ENCODE assay signal across 9 mouse cellular contexts in the genomic region with DNA sequence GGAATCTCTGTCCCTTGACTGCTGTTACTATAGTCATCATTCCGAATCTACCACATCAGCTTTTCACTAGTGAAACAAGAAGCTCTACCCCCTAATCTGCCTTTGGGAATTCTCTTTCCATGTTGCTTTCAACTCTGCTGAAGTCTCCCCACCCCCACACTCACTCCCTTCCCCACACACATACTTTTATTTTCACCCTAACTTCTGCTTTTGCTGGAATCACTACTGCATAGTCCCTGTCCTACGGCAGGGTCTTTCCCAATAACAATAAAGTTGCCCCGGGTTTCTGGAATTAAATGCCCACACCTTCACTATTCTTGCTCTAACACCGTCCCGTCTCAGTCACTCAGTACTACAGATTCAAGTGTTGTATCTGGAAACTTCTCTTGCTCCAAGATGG. TPM values are rescaled to one million over a fixed set of nuclear protein-coding genes. Genes with fewer than 3 reads are reported as not detected.
DNase-seq lines count a peak whose midpoint lies in the region; ATAC-seq and TF ChIP-seq lines count a peak whose summit lies in the region.
"Had no signal": no experiment of that assay in that cellular context is flagged by ENCODE, and none has a peak within 500 bp of the region (broad histone marks: within the 10 kb centered on the region; RNA-seq: fewer than 3 reads in every experiment).

No protein-coding gene starts in this region.

- no peaks in the 10 kb centered on the region; the same call in 1 of the 2 replicates for H3K9me3 ChIP-seq in heart, postnatal 0 days (replicated peaks; ENCODE audit: control insufficient read depth, low read length)
- H3K9me3 ChIP-seq in embryonic facial prominence, embryonic 12.5 days, result no peaks in the 10 kb centered on the region
- no peaks in the 10 kb centered on the region for H3K9me3 ChIP-seq in intestine, embryonic 15.5 days
- H3K9me3 ChIP-seq in midbrain, embryonic 15.5 days, result no peaks in the 10 kb centered on the region
- H3K9me3 ChIP-seq: G1E had no signal

- TF ChIP-seq CTCF in heart, postnatal 0 days (IDR thresholded peaks at IDR 0.05; ENCODE audit: low read depth), result no peak

- H3K36me3 ChIP-seq in heart, postnatal 0 days (replicated peaks; ENCODE audit: control insufficient read depth, insufficient read depth, low read length), result no peaks in the 10 kb centered on the region
- no peaks in the 10 kb centered on the region for H3K36me3 ChIP-seq in embryonic facial prominence, embryonic 12.5 days
- no peaks in the 10 kb centered on the region for H3K36me3 ChIP-seq in intestine, embryonic 15.5 days
- no peaks in the 10 kb centered on the region for H3K36me3 ChIP-seq in midbrain, embryonic 15.5 days (replicated peaks)
- H3K36me3 ChIP-seq: G1E had no signal

- H3K4me2 ChIP-seq in heart, postnatal 0 days (ENCODE audit: low read depth, low read length), result peak overlapping the region; percentile 51
- H3K4me2 ChIP-seq in embryonic facial prominence, embryonic 12.5 days (replicated peaks), result peak overlapping the region; percentile 49
- peak overlapping the region; percentile 59 for H3K4me2 ChIP-seq in intestine, embryonic 15.5 days (replicated peaks)
- peak overlapping the region; percentile 32 for H3K4me2 ChIP-seq in midbrain, embryonic 15.5 days

- peaks cover 11% of the 10 kb centered on the region; the same call in 1 of the 2 replicates for H3K4me1 ChIP-seq in heart, postnatal 0 days (ENCODE audit: control insufficient read depth, insufficient read depth)
- H3K4me1 ChIP-seq in embryonic facial prominence, embryonic 12.5 days, result peaks cover 23% of the 10 kb centered on the region
- peaks cover 11% of the 10 kb centered on the region for H3K4me1 ChIP-seq in intestine, embryonic 15.5 days (replicated peaks)
- H3K4me1 ChIP-seq in midbrain, embryonic 15.5 days, result peaks cover 11% of the 10 kb centered on the region

- ATAC-seq in heart, postnatal 0 days (ENCODE audit: insufficient read depth, low read depth), result no peak
- no peak for ATAC-seq in embryonic facial prominence, embryonic 12.5 days (ENCODE audit: insufficient number of reproducible peaks, insufficient read depth, low FRiP score, low TSS enrichment)
- ATAC-seq in intestine, embryonic 15.5 days, result no peak
- ATAC-seq in midbrain, embryonic 15.5 days (replicated peaks), result no peak; the same call in 1 of the 2 replicates
- no peak for ATAC-seq in activated CD4-positive, CD25-positive, alpha-beta regulatory T cell, adult 4 months

- H3K9ac ChIP-seq in heart, postnatal 0 days (replicated peaks; ENCODE audit: low read depth, low read length), result no peak overlapping the region
- H3K9ac ChIP-seq in embryonic facial prominence, embryonic 12.5 days, result no peak overlapping the region
- H3K9ac ChIP-seq in intestine, embryonic 15.5 days, result no peak overlapping the region
- H3K9ac ChIP-seq in midbrain, embryonic 15.5 days, result no peak overlapping the region

- no peaks in the 10 kb centered on the region for H3K27me3 ChIP-seq in heart, postnatal 0 days (ENCODE audit: control insufficient read depth, insufficient read depth, low read length)
- no peaks in the 10 kb centered on the region for H3K27me3 ChIP-seq in embryonic facial prominence, embryonic 12.5 days
- no peaks in the 10 kb centered on the region for H3K27me3 ChIP-seq in intestine, embryonic 15.5 days (replicated peaks)
- H3K27me3 ChIP-seq in midbrain, embryonic 15.5 days (replicated peaks), result no peaks in the 10 kb centered on the region

- H3K27ac ChIP-seq in heart, postnatal 0 days (ENCODE audit: low read depth), result no peak overlapping the region
- peak overlapping the region; percentile 63 for H3K27ac ChIP-seq in embryonic facial prominence, embryonic 12.5 days
- no peak overlapping the region for H3K27ac ChIP-seq in intestine, embryonic 15.5 days
- no peak overlapping the region for H3K27ac ChIP-seq in midbrain, embryonic 15.5 days

- H3K4me3 ChIP-seq in heart, postnatal 0 days (ENCODE audit: low read depth, low read length), result peak overlapping the region; percentile 21
- H3K4me3 ChIP-seq in embryonic facial prominence, embryonic 12.5 days, result peak overlapping the region; percentile 4; the same call in 1 of the 2 replicates
- 0 out of 2 replicates have a peak overlapping the region, but pooled peaks have one; percentile 20 for H3K4me3 ChIP-seq in intestine, embryonic 15.5 days (replicated peaks)
- no peak overlapping the region for H3K4me3 ChIP-seq in midbrain, embryonic 15.5 days

- no peak for TF ChIP-seq EP300 in heart, postnatal 0 days (IDR thresholded peaks at IDR 0.05; ENCODE audit: low read depth)

- 72% methylated on average over 5 of the region's 5 CpGs for WGBS in heart, postnatal 0 days
- 73% methylated on average over 5 of the region's 5 CpGs for WGBS in embryonic facial prominence, embryonic 12.5 days
- WGBS in intestine, embryonic 15.5 days, result 74% methylated on average over 5 of the region's 5 CpGs
- WGBS in midbrain, embryonic 15.5 days, result 73% methylated on average over 5 of the region's 5 CpGs

- no peak for DNase-seq in heart, postnatal 0 days (ENCODE audit: low spot score)
- DNase-seq in heart, adult 11 months, result no peak
- no peak for DNase-seq in frontal cortex, postnatal 10 days (ENCODE audit: low spot score in 2 of 2)
- DNase-seq in natural killer cell, adult 2 months (ENCODE audit: low spot score in 2 of 2), result no peak

RNA-seq across cellular contexts. Expression of gene Mab21l3, which starts 12.2 kb away (rescaled TPM):
- total RNA-seq in heart, postnatal 0 days (2014; rRNA removed; ENCODE audit: low replicate concordance), result 1.6 TPM in 1 of 2 replicates, not detected in the other
- 0.10 and 0.14 TPM in 2 replicates for polyA plus RNA-seq in heart, postnatal 0 days (2015; fragmentation: Nextera tagmentation; extraction: Ambion mirVana)
- polyA plus RNA-seq in embryonic facial prominence, embryonic 12.5 days (2016; fragmentation: Nextera tagmentation; extraction: Ambion mirVana), result 1.4 and 1.6 TPM in 2 replicates
- polyA plus RNA-seq in intestine, embryonic 15.5 days (2015; fragmentation: Nextera tagmentation; extraction: Ambion mirVana), result 5.8 and 6.4 TPM in 2 replicates
- 0.14 and 0.21 TPM in 2 replicates for polyA plus RNA-seq in midbrain, embryonic 15.5 days (2015; fragmentation: Nextera tagmentation; extraction: Ambion mirVana)
- polyA plus RNA-seq in activated CD4-positive, CD25-positive, alpha-beta regulatory T cell, adult 4 months (2017; shearing (Covaris generic)), result not detected
- polyA plus RNA-seq: G1E had no signal
